Mouse (Mus musculus) embryonic fibroblast, embryonic 13.5 days (primary cell): ENCODE measurements around the gene Rac2. TPM values are rescaled to one million over a fixed set of nuclear protein-coding genes. Genes with fewer than 3 reads are reported as not detected.

Experiments
- H3K27ac ChIP-seq: 2 replicates; pipeline ENCODE4 v1.5.1; 2012; ENCODE audit warnings: low read length, control low read depth, inconsistent platforms; ENCODE audit not compliant: insufficient read depth
- H3K4me1 ChIP-seq: 2 replicates; pipeline ENCODE4 v1.6.1; 2011; ENCODE audit warnings: low read length; ENCODE audit not compliant: control insufficient read depth, insufficient read depth
- H3K4me3 ChIP-seq: 2 replicates; pipeline ENCODE4 v1.5.1; 2011; ENCODE audit warnings: mild to moderate bottlenecking, control low read depth, low read length; ENCODE audit not compliant: insufficient read depth
- CTCF ChIP-seq: IDR thresholded peaks from 2 replicates; pipeline ENCODE4 v1.5.1; 2011; ENCODE audit warnings: mild to moderate bottlenecking, control low read depth, low read length, moderate library complexity, borderline replicate concordance; ENCODE audit not compliant: insufficient read depth
- POLR2A ChIP-seq: IDR thresholded peaks from 2 replicates; pipeline ENCODE4 v1.6.1; 2011; ENCODE audit warnings: low read depth, mild to moderate bottlenecking, control low read depth, low read length, moderate library complexity
- polyA plus RNA-seq: library from polyadenylated mRNA; stranded (reverse); fragments of >200 nt; gene quantifications from 2 replicates; pipeline ENCODE4 v1.2.4, GENCODE M21; 2011; ENCODE audit warnings: low read depth; ENCODE audit not compliant: missing spikeins, insufficient read length

Gene Rac2
- polyA plus RNA-seq, 1 experiment: 2.2 TPM

DNA sequence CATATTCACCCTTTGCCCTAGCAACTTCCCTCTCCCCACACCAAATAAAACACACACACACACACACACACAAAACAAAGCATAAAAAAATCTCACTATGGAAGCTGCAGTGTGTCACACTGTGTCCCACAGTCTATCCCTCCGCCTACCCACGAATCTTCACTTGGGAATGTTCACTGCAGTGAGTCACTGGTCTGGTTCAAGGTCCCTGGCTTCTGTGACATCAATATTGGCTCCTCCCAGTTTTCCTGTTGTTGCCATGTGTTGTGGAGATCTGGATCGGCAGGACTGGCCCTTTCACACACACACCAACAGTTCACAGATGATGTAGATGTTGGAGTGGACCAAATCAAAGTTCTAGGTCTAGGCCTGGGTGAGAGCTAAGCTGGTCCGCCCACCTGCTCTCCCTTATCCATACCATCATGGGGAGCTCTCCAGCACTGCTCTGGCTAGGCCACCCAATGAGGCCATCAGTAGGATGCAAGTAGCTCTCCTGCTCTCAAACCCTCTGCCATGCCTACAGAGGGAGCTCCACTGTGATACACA is 23.3 kb downstream of the Rac2 start:
- Histone ChIP-seq H3K27ac (no peak overlapping the region), H3K4me1 (peaks cover 9% of the 10 kb centered on the region), H3K4me3 (no peak overlapping the region)
- TF ChIP-seq POLR2A (no peak), CTCF (no peak)

GRCm38 (mm10) chr15:78548711-78549110 is 23.9 kb downstream of the Rac2 start:
- no peak overlapping the region for H3K27ac ChIP-seq
- H3K4me3 ChIP-seq: no peak overlapping the region
- H3K4me1 ChIP-seq: peaks cover 9% of the 10 kb centered on the region
- TF ChIP-seq POLR2A (no peak), CTCF (no peak)

GRCm38 (mm10) chr15:78548336-78548665 is 24.3 kb downstream of the Rac2 start:
- peaks cover 9% of the 10 kb centered on the region for H3K4me1 ChIP-seq
- H3K27ac ChIP-seq: no peak overlapping the region
- TF ChIP-seq POLR2A: no peak
- TF ChIP-seq CTCF: no peak
- H3K4me3 ChIP-seq: no peak overlapping the region

GRCm38 (mm10) chr15:78547415-78548335 is 24.9 kb downstream of the Rac2 start:
- Histone ChIP-seq H3K4me1 (peaks cover 9% of the 10 kb centered on the region), H3K27ac (no peak overlapping the region), H3K4me3 (no peak overlapping the region)
- TF ChIP-seq CTCF (no peak), POLR2A (no peak)

DNA sequence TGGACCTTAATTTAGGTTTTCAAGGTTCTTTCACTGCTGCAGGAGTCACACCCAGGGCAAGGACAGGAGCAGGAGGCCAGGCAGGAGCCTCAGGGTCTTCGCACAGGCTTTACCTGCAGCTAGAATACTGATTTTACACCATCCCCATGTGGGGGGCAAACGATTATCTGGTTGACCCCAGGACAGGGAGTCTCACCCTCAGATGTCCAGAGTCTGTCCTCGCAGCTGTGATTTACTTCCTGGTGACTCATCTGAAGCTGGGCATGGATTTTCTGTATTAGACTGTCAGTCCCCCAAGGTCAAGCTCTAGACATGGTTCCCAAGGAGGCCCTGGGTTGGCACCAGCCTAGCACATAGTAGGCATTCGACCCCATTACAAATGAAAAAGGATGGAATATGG is 26.5 kb downstream of the Rac2 start:
- Histone ChIP-seq H3K27ac (no peak overlapping the region), H3K4me3 (no peak overlapping the region), H3K4me1 (peaks cover 9% of the 10 kb centered on the region)
- TF ChIP-seq CTCF: no peak
- TF ChIP-seq POLR2A: no peak

DNA sequence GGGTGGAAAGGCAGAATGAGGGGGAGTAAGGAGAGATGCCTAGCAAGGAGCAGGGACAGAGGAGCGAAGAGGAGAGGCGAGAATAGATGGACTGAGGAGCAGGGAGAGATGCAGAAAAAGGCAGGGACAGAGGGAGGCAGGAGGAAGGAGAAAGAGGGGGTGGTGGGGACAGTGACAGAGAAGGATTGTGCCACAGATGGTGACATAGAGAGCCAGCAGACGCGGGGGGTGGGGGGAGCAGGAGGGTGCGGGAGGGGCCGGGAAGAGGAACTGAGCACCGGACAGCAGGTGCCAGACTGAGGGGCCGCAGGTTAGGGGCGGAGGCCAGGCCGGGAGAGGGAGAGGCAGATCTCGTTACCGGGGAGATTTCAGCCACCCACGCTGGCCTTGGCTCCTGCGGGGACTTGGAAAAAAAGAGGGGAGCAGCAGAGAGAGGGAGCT is 28.0 kb downstream of the Rac2 start, which contains the start of gene Sstr3:
Sstr3 (minus strand) TSS at position 125 of the 441 bp plus-strand sequence.
- TF ChIP-seq POLR2A (no peak), CTCF (no peak)
- no peak within 1 kb of the TSS for H3K4me3 ChIP-seq
- peaks cover 9% of the 10 kb centered on the region for H3K4me1 ChIP-seq
- no peak within 1 kb of the TSS for H3K27ac ChIP-seq

DNA sequence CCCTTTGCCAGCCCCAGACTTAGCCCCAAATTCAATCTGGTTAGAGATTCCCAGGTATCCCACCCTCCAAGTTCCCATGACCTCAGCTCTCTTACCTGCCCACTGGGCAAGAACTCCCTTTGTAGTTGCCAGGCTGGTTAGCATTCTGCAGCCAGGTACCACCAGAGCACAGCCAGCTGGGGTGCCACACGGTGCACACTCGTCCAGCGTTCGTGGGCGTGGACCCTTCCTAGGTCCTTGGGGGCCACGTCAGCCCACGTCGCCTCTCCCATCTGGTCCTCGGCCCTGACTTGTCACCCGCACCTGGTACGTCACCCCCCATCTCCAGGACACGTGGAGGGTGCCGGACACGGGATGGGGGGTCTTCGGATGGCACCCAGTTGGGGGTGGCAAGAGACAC is 28.5 kb downstream of the Rac2 start:
- Histone ChIP-seq H3K4me3 (no peak overlapping the region), H3K4me1 (peaks cover 9% of the 10 kb centered on the region), H3K27ac (no peak overlapping the region)
- TF ChIP-seq CTCF (no peak), POLR2A (no peak)

DNA sequence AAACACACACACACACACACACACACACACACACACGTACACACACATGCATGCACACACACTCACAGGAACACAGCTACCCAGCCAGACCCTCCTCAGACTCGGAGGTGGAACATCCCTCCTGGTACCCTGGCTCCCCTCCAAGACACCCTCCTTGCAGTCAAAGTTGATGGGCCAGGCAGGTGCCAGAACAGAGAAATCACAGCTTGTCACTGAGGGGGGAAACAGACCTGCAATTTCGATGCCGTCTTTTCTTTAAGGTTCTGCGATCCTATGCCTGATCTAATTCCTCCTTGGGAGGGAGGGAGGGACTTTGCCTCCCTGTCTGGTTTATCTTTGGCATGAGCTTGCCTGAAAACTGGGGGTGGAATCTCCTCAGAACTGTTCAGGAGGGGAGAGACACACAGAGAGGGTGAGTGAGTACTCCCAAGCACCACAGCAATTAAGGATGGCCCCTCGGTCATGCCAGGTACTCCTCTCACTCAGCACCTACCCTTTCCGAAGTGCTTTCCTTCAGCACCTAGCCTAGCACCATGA is 29.7 kb downstream of the Rac2 start:
- Histone ChIP-seq H3K4me3 (no peak overlapping the region), H3K27ac (no peak overlapping the region), H3K4me1 (no peaks in the 10 kb centered on the region)
- TF ChIP-seq POLR2A: no peak
- TF ChIP-seq CTCF: no peak

GRCm38 (mm10) chr15:78542098-78542766 is 30.4 kb downstream of the Rac2 start:
- TF ChIP-seq POLR2A (no peak), CTCF (no peak)

DNA sequence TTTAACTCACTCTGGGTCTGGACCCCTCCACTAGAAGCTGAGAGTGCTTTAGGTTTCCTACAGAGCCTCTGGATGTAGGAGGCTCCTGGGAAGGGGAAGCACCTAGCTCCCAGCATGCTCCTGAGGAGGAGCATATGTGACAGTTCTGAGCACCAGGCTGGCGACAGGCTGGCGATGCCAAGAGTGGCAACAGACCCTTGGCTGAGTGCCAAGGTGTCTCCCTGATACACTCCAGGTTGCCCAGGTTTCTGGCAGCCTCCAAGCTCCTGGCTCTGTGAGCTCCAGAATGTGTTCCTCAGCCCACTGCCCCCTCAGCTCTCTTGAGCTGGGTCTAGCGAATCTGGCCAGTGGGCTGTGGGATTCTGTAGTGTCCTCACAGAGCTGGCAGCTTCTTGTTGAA is 31.0 kb downstream of the Rac2 start:
- TF ChIP-seq POLR2A (no peak), CTCF (no peak)
- Histone ChIP-seq H3K4me1 (no peaks in the 10 kb centered on the region), H3K4me3 (no peak overlapping the region), H3K27ac (no peak overlapping the region)

More at GRCm38 (mm10) chr15:78542098-78542766, 30.4 kb downstream of the Rac2 start:
- H3K4me3 ChIP-seq: no peak overlapping the region
- H3K27ac ChIP-seq: no peak overlapping the region
- H3K4me1 ChIP-seq: no peaks in the 10 kb centered on the region
